Mouse (Mus musculus) kidney, adult 2 months (tissue): ENCODE measurements around the gene P2rx1. TPM values are rescaled to one million over a fixed set of nuclear protein-coding genes. Genes with fewer than 3 reads are reported as not detected.

ENCODE experiments used
- DNase-seq: peaks from one replicate; pipeline ENCODE4 v3.0.0; 2021
- H3K27ac ChIP-seq: fragments of 200-500 bp; 2 replicates; pipeline ENCODE4 v1.5.1; 2012; ENCODE audit warnings: low read depth, low read length, control low read depth, inconsistent platforms; ENCODE audit not compliant: insufficient read depth
- H3K27me3 ChIP-seq: fragments of 200-500 bp; replicated peaks from 2 replicates; pipeline ENCODE4 v1.6.1; 2012; ENCODE audit warnings: mild to moderate bottlenecking, moderate library complexity, low read length, inconsistent platforms; ENCODE audit not compliant: control insufficient read depth, insufficient read depth
- H3K36me3 ChIP-seq: fragments of 200-500 bp; 2 replicates; pipeline ENCODE4 v1.6.1; 2012; ENCODE audit warnings: mild to moderate bottlenecking, moderate library complexity, low read length, inconsistent platforms; ENCODE audit not compliant: control insufficient read depth, insufficient read depth
- H3K4me1 ChIP-seq: fragments of 200-500 bp; 2 replicates; pipeline ENCODE4 v1.6.1; 2011; ENCODE audit warnings: low read length; ENCODE audit not compliant: control insufficient read depth, insufficient read depth
- H3K4me3 ChIP-seq: fragments of 200-500 bp; 2 replicates; pipeline ENCODE4 v1.5.1; 2011; ENCODE audit warnings: mild to moderate bottlenecking, low read depth, low read length, control low read depth; ENCODE audit not compliant: insufficient read depth
- CTCF ChIP-seq: fragments of 200-500 bp; conservative IDR thresholded peaks from 2 replicates; pipeline ENCODE4 v1.5.1; 2011; ENCODE audit warnings: low read depth, mild to moderate bottlenecking, control low read depth, low read length, moderate library complexity, mixed read lengths; ENCODE audit not compliant: insufficient read depth, insufficient read length
- POLR2A ChIP-seq: fragments of 200-500 bp; IDR thresholded peaks from one replicate; pipeline ENCODE4 v1.6.1; 2011; ENCODE audit warnings: low read depth, low read length, control low read depth
- WGBS: fragments of 180-500 bp; shearing (Covaris S2); methylation state at CpG from one replicate; pipeline ENCODE4 v1.1.7; 2018; 5-methylcytosine and 5-hydroxymethylcytosine counted together
- polyA plus RNA-seq: library from polyadenylated mRNA; depleted of rRNA; stranded (reverse); fragments of >200 nt; gene quantifications from 2 replicates; pipeline ENCODE4 v1.2.3, GENCODE M21; 2012; rRNA removed

P2rx1 gene
- polyA plus RNA-seq, 1 experiment = 4.8 TPM

GRCm38 (mm10) chr11:73049335-73049734 is 50.4 kb downstream of the P2rx1 start:
- no peaks in the 10 kb centered on the region for H3K27me3 ChIP-seq
- DNase-seq = peak; percentile 82
- no peak overlapping the region for H3K4me3 ChIP-seq
- TF ChIP-seq POLR2A (no peak), CTCF (peak; percentile 80)
- no peaks in the 10 kb centered on the region; the same call in 1 of the 2 replicates for H3K36me3 ChIP-seq
- peaks cover 7% of the 10 kb centered on the region; the same call in 1 of the 2 replicates for H3K4me1 ChIP-seq
- H3K27ac ChIP-seq = no peak overlapping the region
- 8% methylated on average over 4 of the region's 4 CpGs for WGBS

GRCm38 (mm10) chr11:73052795-73053194 is 53.9 kb downstream of the P2rx1 start:
- DNase-seq = no peak
- Histone ChIP-seq H3K27ac (no peak overlapping the region), H3K36me3 (no peaks in the 10 kb centered on the region; the same call in none of the 2 replicates), H3K27me3 (no peaks in the 10 kb centered on the region), H3K4me3 (no peak overlapping the region), H3K4me1 (peaks cover 4% of the 10 kb centered on the region; the same call in 1 of the 2 replicates)
- TF ChIP-seq CTCF = no peak
- TF ChIP-seq POLR2A = no peak
- 94% methylated on average over 1 of the region's 1 CpGs for WGBS

- Histone ChIP-seq H3K27me3 (no peaks in the 10 kb centered on the region), H3K4me1 (no peaks in the 10 kb centered on the region), H3K36me3 (no peaks in the 10 kb centered on the region; the same call in none of the 2 replicates), H3K27ac (no peak overlapping the region), H3K4me3 (no peak overlapping the region)
- 78% methylated on average over 5 of the region's 5 CpGs for WGBS
- TF ChIP-seq CTCF (no peak), POLR2A (no peak)
- DNase-seq = no peak
Observed at GRCm38 (mm10) chr11:73057701-73058100, 58.8 kb downstream of the P2rx1 start.

- H3K4me1 ChIP-seq = no peaks in the 10 kb centered on the region
- H3K4me3 ChIP-seq = no peak overlapping the region
- no peaks in the 10 kb centered on the region; the same call in 1 of the 2 replicates for H3K36me3 ChIP-seq
- no peaks in the 10 kb centered on the region for H3K27me3 ChIP-seq
- no peak for DNase-seq
- no peak for TF ChIP-seq CTCF
- TF ChIP-seq POLR2A = no peak
- 96% methylated on average over 3 of the region's 3 CpGs for WGBS
- no peak overlapping the region for H3K27ac ChIP-seq
Observed at GRCm38 (mm10) chr11:73059630-73060029, 60.7 kb downstream of the P2rx1 start.

GRCm38 (mm10) chr11:73061413-73061812 is 62.5 kb downstream of the P2rx1 start:
- H3K36me3 ChIP-seq = no peaks in the 10 kb centered on the region; the same call in 1 of the 2 replicates
- no peak for DNase-seq
- WGBS = 92% methylated on average over 3 of the region's 3 CpGs

More at GRCm38 (mm10) chr11:73061413-73061812, 62.5 kb downstream of the P2rx1 start:
- no peaks in the 10 kb centered on the region for H3K27me3 ChIP-seq
- no peak overlapping the region for H3K4me3 ChIP-seq
- H3K4me1 ChIP-seq = no peaks in the 10 kb centered on the region
- TF ChIP-seq POLR2A (no peak), CTCF (no peak)
- H3K27ac ChIP-seq = no peak overlapping the region

Other genes starting within 250 kb of the P2rx1 start
- 9.9 and 11.5 TPM in 2 replicates for gene Cyb5d2, start 203.0 kb upstream of the P2rx1 start, polyA plus RNA-seq
- gene Zzef1, start 202.9 kb upstream of the P2rx1 start, polyA plus RNA-seq = 21.8 and 22.7 TPM in 2 replicates
- gene Atp2a3, start 37.9 kb upstream of the P2rx1 start, polyA plus RNA-seq = 24.3 and 28.7 TPM in 2 replicates
- 1.0 and 1.1 TPM in 2 replicates for gene Camkk1, start 19.9 kb downstream of the P2rx1 start, polyA plus RNA-seq
- 2.2 and 2.9 TPM in 2 replicates for gene Ncbp3, start 48.7 kb downstream of the P2rx1 start, polyA plus RNA-seq
- 0.60 and 1.0 TPM in 2 replicates for gene Itgae, start 91.5 kb downstream of the P2rx1 start, polyA plus RNA-seq
- 0.90 and 1.3 TPM in 2 replicates for gene Haspin, start 139.2 kb downstream of the P2rx1 start, polyA plus RNA-seq
- gene P2rx5, start 161.3 kb downstream of the P2rx1 start, polyA plus RNA-seq = 7.4 and 8.7 TPM in 2 replicates
- 77.6 and 91.0 TPM in 2 replicates for gene Emc6, start 177.9 kb downstream of the P2rx1 start, polyA plus RNA-seq
- 86.5 and 104 TPM in 2 replicates for gene Tax1bp3, start 178.0 kb downstream of the P2rx1 start, polyA plus RNA-seq
- 37.1 and 37.5 TPM in 2 replicates for gene Ctns, start 199.9 kb downstream of the P2rx1 start, polyA plus RNA-seq
- 17.7 and 18.5 TPM in 2 replicates for gene Shpk, start 200.4 kb downstream of the P2rx1 start, polyA plus RNA-seq
- 0.16 and 0.18 TPM in 2 replicates for gene Trpv1, start 235.2 kb downstream of the P2rx1 start, polyA plus RNA-seq